11 mouse cellular contexts compared by ENCODE assay signal in the genomic region with DNA sequence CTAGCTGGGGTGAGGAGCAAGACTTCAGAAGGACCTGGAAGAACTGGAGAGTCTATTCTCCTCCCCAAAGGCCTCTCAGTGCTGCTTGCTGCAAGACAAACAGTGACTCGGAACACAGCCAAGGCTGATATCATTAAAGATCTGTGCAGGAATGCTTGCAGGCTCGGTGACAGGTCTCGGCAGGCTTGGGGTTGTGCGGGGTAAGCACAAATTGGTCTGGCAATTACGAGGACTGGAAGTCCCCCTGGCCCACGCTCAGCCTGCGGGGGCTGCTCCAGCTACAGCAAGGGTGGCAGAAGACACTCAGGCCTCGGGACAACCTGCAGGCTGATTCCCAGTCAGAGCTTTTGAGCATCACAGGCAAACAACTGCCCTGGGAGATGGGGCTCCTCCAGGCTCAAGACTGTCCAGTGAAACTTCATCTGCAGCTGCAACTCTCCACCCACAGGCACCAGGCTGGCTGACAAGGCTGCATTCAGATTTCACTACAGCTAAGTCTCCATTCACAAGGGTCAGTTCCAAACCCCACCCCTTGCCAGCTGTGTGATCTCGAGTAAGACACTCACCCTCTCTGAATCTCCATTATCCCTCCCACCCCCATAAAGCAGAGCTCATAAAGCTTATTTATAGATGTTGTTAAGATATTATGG. TPM values are rescaled to one million over a fixed set of nuclear protein-coding genes. Genes with fewer than 3 reads are reported as not detected.
DNase-seq lines count a peak whose midpoint lies in the region; ATAC-seq and TF ChIP-seq lines count a peak whose summit lies in the region.
"Had no signal": no experiment of that assay in that cellular context is flagged by ENCODE, and none has a peak within 500 bp of the region (broad histone marks: within the 10 kb centered on the region; RNA-seq: fewer than 3 reads in every experiment).

No protein-coding gene starts in this region.

- ATAC-seq in midbrain, embryonic 11.5 days (ENCODE audit: low FRiP score), result no peak
- peak; percentile 27; the same call in 1 of the 2 replicates for ATAC-seq in limb, embryonic 14.5 days (ENCODE audit: low FRiP score, low read depth)
- no peak; the same call in 1 of the 2 replicates for ATAC-seq in stomach, postnatal 0 days (ENCODE audit: low FRiP score, low TSS enrichment)
- no peak for ATAC-seq in granulocyte monocyte progenitor cell, adult 5-6 weeks (replicated peaks; ENCODE audit: poor library complexity, severe bottlenecking)

- H3K27ac ChIP-seq in cerebellum, adult 2 months (ENCODE audit: insufficient read depth, low read length), result no peak overlapping the region
- peak overlapping the region; percentile 10; the same call in 1 of the 2 replicates for H3K27ac ChIP-seq in midbrain, embryonic 10.5 days (replicated peaks)
- H3K27ac ChIP-seq in midbrain, embryonic 11.5 days (ENCODE audit: low read depth, low read length), result no peak overlapping the region
- no peak overlapping the region for H3K27ac ChIP-seq in limb, embryonic 14.5 days (replicated peaks; ENCODE audit: low read depth, low read length)
- H3K27ac ChIP-seq in stomach, postnatal 0 days (replicated peaks), result no peak overlapping the region
- H3K27ac ChIP-seq: heart, embryonic 15.5 days; liver, embryonic 15.5 days had no signal

- no peaks in the 10 kb centered on the region for H3K9me3 ChIP-seq in midbrain, embryonic 10.5 days (replicated peaks)
- no peaks in the 10 kb centered on the region for H3K9me3 ChIP-seq in midbrain, embryonic 11.5 days (ENCODE audit: control insufficient read depth, low read length)
- no peaks in the 10 kb centered on the region for H3K9me3 ChIP-seq in limb, embryonic 14.5 days (ENCODE audit: control insufficient read depth, low read length)
- H3K9me3 ChIP-seq in stomach, postnatal 0 days (ENCODE audit: control insufficient read depth, low read length), result no peaks in the 10 kb centered on the region
- H3K9me3 ChIP-seq: heart, embryonic 15.5 days; liver, embryonic 15.5 days had no signal

- peaks cover 36% of the 10 kb centered on the region for H3K4me1 ChIP-seq in cerebellum, adult 2 months (ENCODE audit: control insufficient read depth, insufficient read depth, low read length)
- H3K4me1 ChIP-seq in midbrain, embryonic 10.5 days, result peaks cover 20% of the 10 kb centered on the region
- no peaks in the 10 kb centered on the region for H3K4me1 ChIP-seq in midbrain, embryonic 11.5 days (ENCODE audit: control insufficient read depth, insufficient read depth, low read length)
- H3K4me1 ChIP-seq in limb, embryonic 14.5 days (ENCODE audit: control insufficient read depth, insufficient read depth, low read length), result peaks cover 13% of the 10 kb centered on the region
- no peaks in the 10 kb centered on the region for H3K4me1 ChIP-seq in stomach, postnatal 0 days (replicated peaks; ENCODE audit: control insufficient read depth, insufficient read depth)
- H3K4me1 ChIP-seq: heart, embryonic 15.5 days; liver, embryonic 15.5 days had no signal

- no peak for TF ChIP-seq CTCF in cerebellum, adult 2 months (IDR thresholded peaks at IDR 0.05; ENCODE audit: borderline replicate concordance, insufficient read depth, low read depth, low read length)
- TF ChIP-seq CTCF in stomach, postnatal 0 days (IDR thresholded peaks at IDR 0.05; ENCODE audit: low read depth), result no peak

- no peak overlapping the region for H3K9ac ChIP-seq in midbrain, embryonic 11.5 days (ENCODE audit: low read length)
- no peak overlapping the region for H3K9ac ChIP-seq in limb, embryonic 14.5 days (ENCODE audit: low read depth, low read length, severe bottlenecking)
- no peak overlapping the region for H3K9ac ChIP-seq in stomach, postnatal 0 days (ENCODE audit: low read length)
- H3K9ac ChIP-seq: heart, embryonic 15.5 days; liver, embryonic 15.5 days had no signal

- no peaks in the 10 kb centered on the region for H3K36me3 ChIP-seq in midbrain, embryonic 10.5 days
- H3K36me3 ChIP-seq in midbrain, embryonic 11.5 days (ENCODE audit: control insufficient read depth, insufficient read depth, low read length), result no peaks in the 10 kb centered on the region
- H3K36me3 ChIP-seq in limb, embryonic 14.5 days (ENCODE audit: control insufficient read depth, insufficient read depth, low read length), result no peaks in the 10 kb centered on the region
- no peaks in the 10 kb centered on the region for H3K36me3 ChIP-seq in stomach, postnatal 0 days (ENCODE audit: control insufficient read depth, insufficient read depth, low read length)
- H3K36me3 ChIP-seq: heart, embryonic 15.5 days; liver, embryonic 15.5 days had no signal

- TF ChIP-seq EP300 in stomach, postnatal 0 days (optimal IDR thresholded peaks at IDR 0.05), result no peak

- H3K4me3 ChIP-seq in cerebellum, adult 2 months (replicated peaks; ENCODE audit: insufficient read depth, low read depth, low read length), result no peak overlapping the region
- H3K4me3 ChIP-seq in midbrain, embryonic 10.5 days, result no peak overlapping the region
- H3K4me3 ChIP-seq in midbrain, embryonic 11.5 days (ENCODE audit: low read depth, low read length), result no peak overlapping the region
- no peak overlapping the region for H3K4me3 ChIP-seq in limb, embryonic 14.5 days (replicated peaks; ENCODE audit: low read length)
- no peak overlapping the region for H3K4me3 ChIP-seq in stomach, postnatal 0 days (ENCODE audit: low read depth, low read length)
- H3K4me3 ChIP-seq: heart, embryonic 15.5 days; liver, embryonic 15.5 days had no signal

- DNase-seq in cerebellum, adult 2 months, result peak; percentile 42 to 60
- DNase-seq in cerebellum, postnatal 4 days (ENCODE audit: low spot score in 2 of 2), result no peak
- no peak for DNase-seq in midbrain, embryonic 10.5 days (ENCODE audit: low spot score)
- DNase-seq in midbrain, embryonic 11.5 days (ENCODE audit: low spot score, missing footprints), result no peak
- DNase-seq in limb, embryonic 14.5 days (ENCODE audit: low spot score), result peak; percentile 70
- DNase-seq in stomach, postnatal 0 days (ENCODE audit: low spot score), result peak; percentile 20
- no peak for DNase-seq in right cerebral cortex, postnatal 14 days

- WGBS in cerebellum, adult 2 months, result 38% methylated on average over 9 of the region's 9 CpGs
- WGBS in midbrain, embryonic 10.5 days, result 74% methylated on average over 9 of the region's 9 CpGs
- 64% methylated on average over 9 of the region's 9 CpGs for WGBS in midbrain, embryonic 11.5 days
- WGBS in limb, embryonic 14.5 days, result 15% methylated on average over 9 of the region's 9 CpGs
- WGBS in stomach, postnatal 0 days, result 18% methylated on average over 9 of the region's 9 CpGs

- H3K27me3 ChIP-seq in cerebellum, adult 2 months (ENCODE audit: control insufficient read depth, insufficient read depth, low read length), result no peaks in the 10 kb centered on the region
- no peaks in the 10 kb centered on the region for H3K27me3 ChIP-seq in midbrain, embryonic 10.5 days (ENCODE audit: low read depth, poor library complexity, severe bottlenecking)
- no peaks in the 10 kb centered on the region for H3K27me3 ChIP-seq in midbrain, embryonic 11.5 days (ENCODE audit: control insufficient read depth, insufficient read depth, low read length)
- H3K27me3 ChIP-seq in limb, embryonic 14.5 days (ENCODE audit: control insufficient read depth, insufficient read depth, low read length), result no peaks in the 10 kb centered on the region
- no peaks in the 10 kb centered on the region for H3K27me3 ChIP-seq in stomach, postnatal 0 days (ENCODE audit: control insufficient read depth, insufficient read depth, low read length)
- H3K27me3 ChIP-seq: liver, embryonic 15.5 days had no signal

- H3K4me2 ChIP-seq in midbrain, embryonic 11.5 days, result no peak overlapping the region
- H3K4me2 ChIP-seq in limb, embryonic 14.5 days (replicated peaks; ENCODE audit: low read depth, low read length, severe bottlenecking), result no peak overlapping the region
- no peak overlapping the region for H3K4me2 ChIP-seq in stomach, postnatal 0 days (replicated peaks; ENCODE audit: low read depth)
- H3K4me2 ChIP-seq: heart, embryonic 15.5 days; liver, embryonic 15.5 days had no signal

- TF ChIP-seq POLR2A in cerebellum, adult 2 months (IDR thresholded peaks at IDR 0.05; ENCODE audit: borderline replicate concordance, insufficient read depth, low read length), result no peak
- no peak for TF ChIP-seq POLR2A in limb, embryonic 14.5 days (IDR thresholded peaks at IDR 0.05; ENCODE audit: borderline replicate concordance, extremely low read depth, insufficient read depth, insufficient read length)

RNA-seq across cellular contexts. Expression of a gene that starts 31.0 kb away (rescaled TPM):
- polyA plus RNA-seq in cerebellum, adult 2 months (2012; rRNA removed), result 81.5 and 93.9 TPM in 2 replicates
- 1.7 and 2.7 TPM in 2 replicates for polyA plus RNA-seq in midbrain, embryonic 10.5 days (2016; fragmentation: Nextera tagmentation; extraction: Ambion mirVana)
- polyA plus RNA-seq in midbrain, embryonic 11.5 days (2014; fragmentation: Nextera tagmentation; extraction: Ambion mirVana), result 2.6 TPM in 2 replicates
- polyA plus RNA-seq in limb, embryonic 14.5 days (2012; rRNA removed), result 1.8 and 2.1 TPM in 2 replicates
- 0.83 and 0.89 TPM in 2 replicates for polyA plus RNA-seq in limb, embryonic 14.5 days (2014; fragmentation: Nextera tagmentation; extraction: Ambion mirVana)
- polyA plus RNA-seq in stomach, postnatal 0 days (2015; fragmentation: Nextera tagmentation; extraction: Ambion mirVana), result 0.42 and 0.47 TPM in 2 replicates
- total RNA-seq in granulocyte monocyte progenitor cell, adult 5-6 weeks (2014; fragmentation: Nextera tagmentation), result not detected in 2 replicates
- total RNA-seq in granulocyte monocyte progenitor cell, adult 5-6 weeks (2017), result not detected in 2 replicates
- polyA plus RNA-seq: C2C12 had no signal

Comparison
In these comparisons a context has a peak if more than half of its experiments do, and no peak if none do; other contexts are left out.
1. DNase-seq: peak in cerebellum, adult 2 months (2 of 2), limb, embryonic 14.5 days (single experiment) and stomach, postnatal 0 days (single experiment); none in cerebellum, postnatal 4 days (0 of 2), midbrain, embryonic 10.5 days (single experiment), midbrain, embryonic 11.5 days (single experiment) and right cerebral cortex, postnatal 14 days (single experiment).
2. RNA of a gene that starts 31.0 kb away (polyA plus RNA-seq): 81.5 to 93.9 TPM in cerebellum, adult 2 months; 2.6 TPM in midbrain, embryonic 11.5 days, 0.83 to 2.1 TPM in limb, embryonic 14.5 days, 1.7 to 2.7 TPM in midbrain, embryonic 10.5 days and 0.42 to 0.47 TPM in stomach, postnatal 0 days; every median in the first group is over 10 times any median in the second.